Mouse (Mus musculus) c-Kit-positive CD71-negative TER-119-negative erythroid progenitor cells, embryonic 14.5 days (primary cell): ENCODE results near the gene Ccdc92b.
"Not testable (repeated sequence)": the region's sequence is repeated elsewhere in the genome, so short reads cannot be mapped to it uniquely, and the experiment has no call there.

Experiments used
- DNase-seq: peaks from one replicate; pipeline ENCODE4 v3.0.0-alpha.2; 2013; ENCODE audit warnings: low read depth

Ccdc92b gene

GRCm38 (mm10) chr11:74619201-74619955 is at the start of gene Ccdc92b:
Gene Ccdc92b (plus strand): TSS chr11:74619605.
- peak; percentile 62 for DNase-seq

GRCm38 (mm10) chr11:74569735-74570134 is 49.7 kb upstream of the Ccdc92b start:
- no peak for DNase-seq

GRCm38 (mm10) chr11:74572459-74573061 is 46.8 kb upstream of the Ccdc92b start:
- peak; percentile 60 for DNase-seq

- no peak for DNase-seq
These were observed 44.5 kb upstream of the Ccdc92b start for GRCm38 (mm10) chr11:74574768-74575434.

- no peak for DNase-seq
These were observed 43.5 kb upstream of the Ccdc92b start for GRCm38 (mm10) chr11:74575940-74576339.

GRCm38 (mm10) chr11:74577068-74577467 is 42.3 kb upstream of the Ccdc92b start:
- peak; percentile 56 for DNase-seq

- not testable (repeated sequence) for DNase-seq
These were observed 38.1 kb upstream of the Ccdc92b start for GRCm38 (mm10) chr11:74581333-74581732.

GRCm38 (mm10) chr11:74582464-74582863 is 36.9 kb upstream of the Ccdc92b start:
- no peak for DNase-seq

GRCm38 (mm10) chr11:74583824-74584349 is 35.5 kb upstream of the Ccdc92b start:
- no peak for DNase-seq

- DNase-seq, result no peak
These were observed 34.3 kb upstream of the Ccdc92b start for GRCm38 (mm10) chr11:74584946-74585723.

- DNase-seq, result no peak
These were observed 33.0 kb upstream of the Ccdc92b start for GRCm38 (mm10) chr11:74586401-74586800.

- no peak for DNase-seq
These were observed 29.8 kb upstream of the Ccdc92b start for GRCm38 (mm10) chr11:74589401-74590238.

GRCm38 (mm10) chr11:74590239-74590596 is 29.2 kb upstream of the Ccdc92b start:
- no peak for DNase-seq

GRCm38 (mm10) chr11:74590691-74591090 is 28.7 kb upstream of the Ccdc92b start:
- DNase-seq, result no peak

GRCm38 (mm10) chr11:74592246-74592645 is 27.2 kb upstream of the Ccdc92b start:
- no peak for DNase-seq

GRCm38 (mm10) chr11:74597283-74597989 is 22.0 kb upstream of the Ccdc92b start:
- no peak for DNase-seq

GRCm38 (mm10) chr11:74597990-74598337 is 21.4 kb upstream of the Ccdc92b start:
- DNase-seq, result no peak

- DNase-seq, result no peak
These were observed 17.1 kb upstream of the Ccdc92b start for GRCm38 (mm10) chr11:74602286-74602685.

- no peak for DNase-seq
These were observed 9.3 kb upstream of the Ccdc92b start for GRCm38 (mm10) chr11:74610068-74610467.

- DNase-seq, result no peak
These were observed 8.7 kb upstream of the Ccdc92b start, which contains the start of gene Rap1gap2 for GRCm38 (mm10) chr11:74610545-74611176. Gene Rap1gap2 (minus strand): TSS chr11:74610915.
